In the genomic region with DNA sequence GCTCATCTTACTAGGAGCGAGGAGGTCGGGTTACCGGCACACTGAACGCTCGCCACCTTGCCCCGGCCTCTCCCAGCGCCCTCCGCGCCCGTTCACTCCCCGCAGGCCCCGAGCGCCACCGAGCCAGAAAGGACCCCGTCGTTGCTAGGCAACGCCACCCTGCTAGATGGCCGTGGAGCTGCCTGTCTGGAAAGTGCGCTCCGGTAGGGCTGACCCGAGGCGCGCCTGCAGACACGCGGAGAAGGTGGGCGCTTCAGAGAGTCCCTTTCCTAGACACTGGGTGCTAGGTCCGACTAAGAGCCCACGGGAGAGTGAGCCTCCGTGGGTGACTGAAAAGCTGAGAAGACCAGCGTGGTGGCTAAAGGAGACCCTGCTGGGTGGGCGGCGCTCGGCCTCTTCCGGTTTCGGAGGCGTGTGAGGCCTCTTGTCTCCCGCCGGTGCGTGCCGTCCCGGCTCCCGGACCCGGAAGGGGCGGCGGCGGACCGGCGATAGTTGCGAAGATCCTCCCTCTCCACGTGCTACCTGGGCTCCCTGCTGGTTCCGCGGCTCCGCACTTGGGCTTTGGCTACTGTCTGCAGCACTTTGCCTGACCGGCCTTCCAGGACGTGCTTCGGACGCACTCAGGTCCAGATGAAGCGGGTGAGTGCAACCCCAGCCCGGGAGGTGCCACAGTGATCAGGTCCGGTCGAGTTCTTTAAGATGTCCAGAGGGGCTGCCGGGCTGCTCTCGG, we compare ENCODE assay signal across 8 mouse cellular contexts. TPM values are rescaled to one million over a fixed set of nuclear protein-coding genes. Genes with fewer than 3 reads are reported as not detected.
A peak's percentile ranks its signal among the peaks of the same experiment; 100 is the strongest.
DNase-seq lines count a peak whose midpoint lies in the region; ATAC-seq and TF ChIP-seq lines count a peak whose summit lies in the region.

A gene (minus strand): TSS at position 139 of the 730 bp plus-strand sequence.
A gene (plus strand): TSS at position 185 of the 730 bp plus-strand sequence.

- H3K36me3 ChIP-seq in MEL (ENCODE audit: control insufficient read depth in 1 of 2, insufficient read depth in 2 of 2, low read length in 2 of 2): peaks cover 3 to 37% of the 10 kb centered on the region in 2 experiments
- H3K36me3 ChIP-seq in forebrain, postnatal 0 days (ENCODE audit: insufficient read depth): peaks cover 5% of the 10 kb centered on the region; the same call in 1 of the 2 replicates
- H3K36me3 ChIP-seq in lung, embryonic 15.5 days: peaks cover 4% of the 10 kb centered on the region

- peak; percentile 99 for ATAC-seq in forebrain, postnatal 0 days
- peak; percentile 93 for ATAC-seq in lung, embryonic 15.5 days (ENCODE audit: borderline replicate concordance, extremely low read depth, low FRiP score, low TSS enrichment)

- no peak for TF ChIP-seq RAD21 in MEL (IDR thresholded peaks at IDR 0.05; ENCODE audit: low read depth, low read length)

- peak within 1 kb of the TSS; percentile 96 for H3K4me2 ChIP-seq in forebrain, postnatal 0 days (ENCODE audit: low read depth)
- H3K4me2 ChIP-seq in lung, embryonic 15.5 days: peak within 1 kb of the TSS; percentile 77

- TF ChIP-seq CTCF in MEL (IDR thresholded peaks at IDR 0.05 in 2 of 3, conservative IDR thresholded peaks at IDR 0.05 in 1 of 3; ENCODE audit: control insufficient read depth in 1 of 3, insufficient read depth in 1 of 3, low read depth in 2 of 3, low read length in 3 of 3, poor library complexity in 1 of 3, severe bottlenecking in 1 of 3): no peak
- TF ChIP-seq CTCF in cerebellum, adult 2 months (IDR thresholded peaks at IDR 0.05; ENCODE audit: borderline replicate concordance, insufficient read depth, low read depth, low read length): no peak
- TF ChIP-seq CTCF in forebrain, postnatal 0 days (IDR thresholded peaks at IDR 0.05; ENCODE audit: low read depth): 0 out of 2 replicates have a peak, but pooled peaks have one; percentile 5

- H3K27me3 ChIP-seq in MEL (ENCODE audit: control insufficient read depth in 1 of 2, insufficient read depth in 2 of 2, low read length in 2 of 2): no peaks in the 10 kb centered on the region
- H3K27me3 ChIP-seq in cerebellum, adult 2 months (ENCODE audit: control insufficient read depth, insufficient read depth, low read length): no peaks in the 10 kb centered on the region
- no peaks in the 10 kb centered on the region for H3K27me3 ChIP-seq in forebrain, postnatal 0 days (ENCODE audit: insufficient read depth, low read length)
- no peaks in the 10 kb centered on the region for H3K27me3 ChIP-seq in lung, embryonic 15.5 days

- peak within 1 kb of the TSS; percentile 73 to 96 for H3K4me3 ChIP-seq in MEL (ENCODE audit: control insufficient read depth in 1 of 2, insufficient read depth in 1 of 2, low read depth in 2 of 2, low read length in 2 of 2)
- H3K4me3 ChIP-seq in cerebellum, adult 2 months (replicated peaks; ENCODE audit: insufficient read depth, low read depth, low read length): peak within 1 kb of the TSS; percentile 83
- H3K4me3 ChIP-seq in forebrain, postnatal 0 days (ENCODE audit: low read depth, low read length): peak within 1 kb of the TSS; percentile 96
- H3K4me3 ChIP-seq in lung, embryonic 15.5 days: peak within 1 kb of the TSS; percentile 86

- H3K9me3 ChIP-seq in MEL (replicated peaks; ENCODE audit: insufficient read depth, low read length): no peaks in the 10 kb centered on the region
- no peaks in the 10 kb centered on the region for H3K9me3 ChIP-seq in forebrain, postnatal 0 days (ENCODE audit: low read length)
- no peaks in the 10 kb centered on the region for H3K9me3 ChIP-seq in lung, embryonic 15.5 days

- peaks cover 70% of the 10 kb centered on the region for H3K79me2 ChIP-seq in MEL (ENCODE audit: control insufficient read depth, insufficient read depth, low read length, poor library complexity)

- peak; percentile 49 to 78; a peak in 2 of 4 replicates for TF ChIP-seq POLR2A in MEL (IDR thresholded peaks at IDR 0.05; ENCODE audit: control insufficient read depth in 1 of 2, insufficient read depth in 1 of 2, low read depth in 1 of 2, low read length in 2 of 2, poor library complexity in 1 of 2)
- TF ChIP-seq POLR2A in cerebellum, adult 2 months (IDR thresholded peaks at IDR 0.05; ENCODE audit: borderline replicate concordance, insufficient read depth, low read length): peak; percentile 61; the same call in 1 of the 2 replicates

- peak within 1 kb of the TSS; percentile 90 for H3K27ac ChIP-seq in MEL (ENCODE audit: control insufficient read depth, low read depth, low read length)
- H3K27ac ChIP-seq in cerebellum, adult 2 months (ENCODE audit: insufficient read depth, low read length): peak within 1 kb of the TSS; percentile 49
- peak within 1 kb of the TSS; percentile 81 for H3K27ac ChIP-seq in forebrain, postnatal 0 days (ENCODE audit: low read depth, low read length)
- H3K27ac ChIP-seq in lung, embryonic 15.5 days: peak within 1 kb of the TSS; percentile 88

- DNase-seq in MEL (ENCODE audit: low read depth, low spot score): peak; percentile 94
- DNase-seq in cerebellum, adult 2 months: peak; percentile 93 to 97
- peak; percentile 97 for DNase-seq in forebrain, postnatal 0 days
- DNase-seq in heart, postnatal 4 days: peak; percentile 96
- peak; percentile 88 to 90 for DNase-seq in layer of hippocampus, adult 8-10 months (ENCODE audit: low spot score in 2 of 2)
- peak; percentile 86 for DNase-seq in ovary, adult 18-20 months (ENCODE audit: low spot score)
- peak; percentile 96 for DNase-seq in thymus, postnatal 0 days (ENCODE audit: low spot score)

- peak in 1 of 2 experiments; percentile 24; a peak in 1 of 4 replicates for TF ChIP-seq EP300 in MEL (IDR thresholded peaks at IDR 0.05; ENCODE audit: low read depth in 1 of 2, low read length in 2 of 2)

- H3K4me1 ChIP-seq in MEL (ENCODE audit: control insufficient read depth in 1 of 2, insufficient read depth in 2 of 2, low read length in 2 of 2): peaks cover 5 to 17% of the 10 kb centered on the region in 2 experiments; a peak in 3 of 4 replicates
- peaks cover 11% of the 10 kb centered on the region; the same call in 1 of the 2 replicates for H3K4me1 ChIP-seq in cerebellum, adult 2 months (ENCODE audit: control insufficient read depth, insufficient read depth, low read length)
- peaks cover 11% of the 10 kb centered on the region for H3K4me1 ChIP-seq in forebrain, postnatal 0 days (ENCODE audit: insufficient read depth)
- H3K4me1 ChIP-seq in lung, embryonic 15.5 days: peaks cover 54% of the 10 kb centered on the region

- under 1% methylated on average over 63 of the region's 63 CpGs for WGBS in cerebellum, adult 2 months
- whole genome bisulfite sequencing in forebrain, postnatal 0 days: 2% methylated on average over 63 of the region's 63 CpGs
- under 1% methylated on average over 63 of the region's 63 CpGs for WGBS in lung, embryonic 15.5 days

- peak within 1 kb of the TSS; percentile 92 for H3K9ac ChIP-seq in MEL (ENCODE audit: control insufficient read depth, low read depth, low read length, poor library complexity, severe bottlenecking)
- peak within 1 kb of the TSS; percentile 84 for H3K9ac ChIP-seq in forebrain, postnatal 0 days
- peak within 1 kb of the TSS; percentile 89 for H3K9ac ChIP-seq in lung, embryonic 15.5 days

TF ChIP-seq in MEL, 35 proteins besides CTCF, POLR2A, EP300 and RAD21:
- TF ChIP-seq TBP (IDR thresholded peaks at IDR 0.05; ENCODE audit: low read depth, low read length) (peak; percentile 41; the same call in 1 of the 2 replicates), HCFC1 (IDR thresholded peaks at IDR 0.05; ENCODE audit: low read depth, low read length) (peak; percentile 92), BHLHE40 (IDR thresholded peaks at IDR 0.05; ENCODE audit: borderline replicate concordance, low read depth, low read length) (peak; percentile 84), ZMIZ1 (IDR thresholded peaks at IDR 0.05; ENCODE audit: low read depth, low read length) (no peak), SIN3A (IDR thresholded peaks at IDR 0.05; ENCODE audit: low read length) (peak; percentile 96), USF1 (IDR thresholded peaks at IDR 0.05; ENCODE audit: low read depth, low read length) (0 out of 2 replicates have a peak, but pooled peaks have one; percentile 39), MYC (IDR thresholded peaks at IDR 0.05; ENCODE audit: low read depth, low read length) (peak; percentile 95), TCF12 (IDR thresholded peaks at IDR 0.05; ENCODE audit: low read depth, low read length) (peak; percentile 42), MAX (IDR thresholded peaks at IDR 0.05; ENCODE audit: low read length) (peak; percentile 99), NELFE (IDR thresholded peaks at IDR 0.05; ENCODE audit: low read depth, low read length) (peak; percentile 28), MXI1 (IDR thresholded peaks at IDR 0.05; ENCODE audit: low read depth, low read length) (peak; percentile 98), JUND (IDR thresholded peaks at IDR 0.05; ENCODE audit: low read depth, low read length) (no peak), ELF1 (IDR thresholded peaks at IDR 0.05; ENCODE audit: low read depth, low read length) (peak; percentile 93), ZKSCAN1 (IDR thresholded peaks at IDR 0.05; ENCODE audit: low read depth, low read length) (no peak)

RNA-seq across cellular contexts. Expression of the first gene that starts in this region (rescaled TPM):
- total RNA-seq in MEL (2012; rRNA removed): 34.7 and 37.4 TPM in 2 replicates
- polyA plus RNA-seq in MEL (2012; ENCODE audit: insufficient read depth in 1 of 2, insufficient read length in 2 of 2, low read depth in 1 of 2, low replicate concordance in 2 of 2, missing spikeins in 1 of 2): 10 to 100 TPM in 1 of 2 experiments, not detected in 1; 28.3 TPM
- 15.5 and 15.7 TPM in 2 replicates for polyA plus RNA-seq in cerebellum, adult 2 months (2012; rRNA removed)
- total RNA-seq in forebrain, postnatal 0 days (2014; rRNA removed): 59.4 and 86.0 TPM in 2 replicates
- polyA plus RNA-seq in forebrain, postnatal 0 days (2015; fragmentation: Nextera tagmentation; extraction: Ambion mirVana): 11.1 and 15.8 TPM in 2 replicates
- total RNA-seq in heart, postnatal 4 days (2021): 10 to 100 TPM; 23.2 to 26.7 TPM
- 10 to 100 TPM; 31.6 to 35.1 (median 32.8) TPM for total RNA-seq in layer of hippocampus, adult 8-10 months (2022)
- 14.5 and 14.9 TPM in 2 replicates for polyA plus RNA-seq in lung, embryonic 15.5 days (2015; fragmentation: Nextera tagmentation; extraction: Ambion mirVana)
- polyA plus RNA-seq in thymus, postnatal 0 days (2015; fragmentation: Nextera tagmentation; extraction: Ambion mirVana): 7.0 and 7.8 TPM in 2 replicates

RNA-seq across cellular contexts. Expression of the second gene that starts in this region (rescaled TPM):
- 22.8 and 26.0 TPM in 2 replicates for total RNA-seq in MEL (2012; rRNA removed)
- polyA plus RNA-seq in MEL (2012; ENCODE audit: insufficient read depth in 1 of 2, insufficient read length in 2 of 2, low read depth in 1 of 2, low replicate concordance in 2 of 2, missing spikeins in 1 of 2): 10 to 100 TPM in 1 of 2 experiments, not detected in 1; 20.9 TPM
- 5.8 and 6.4 TPM in 2 replicates for polyA plus RNA-seq in cerebellum, adult 2 months (2012; rRNA removed)
- total RNA-seq in forebrain, postnatal 0 days (2014; rRNA removed): 22.3 and 22.9 TPM in 2 replicates
- polyA plus RNA-seq in forebrain, postnatal 0 days (2015; fragmentation: Nextera tagmentation; extraction: Ambion mirVana): 9.0 and 10.0 TPM in 2 replicates
- 1 to 10 TPM; 5.5 to 6.1 TPM for total RNA-seq in heart, postnatal 4 days (2021)
- total RNA-seq in layer of hippocampus, adult 8-10 months (2022): 10 to 100 TPM in 2 of 4 experiments, 1 to 10 TPM in 2; 6.0 to 13.3 (median 11.1) TPM
- 16.1 and 16.2 TPM in 2 replicates for polyA plus RNA-seq in lung, embryonic 15.5 days (2015; fragmentation: Nextera tagmentation; extraction: Ambion mirVana)
- polyA plus RNA-seq in thymus, postnatal 0 days (2015; fragmentation: Nextera tagmentation; extraction: Ambion mirVana): 15.7 and 17.5 TPM in 2 replicates

Comparison
In these comparisons a context has a peak if more than half of its experiments do, and no peak if none do; other contexts are left out.
1. Peak in every context shown above with its lines: DNase-seq, ATAC-seq, H3K4me3 ChIP-seq and H3K27ac ChIP-seq.